In the genomic region with DNA sequence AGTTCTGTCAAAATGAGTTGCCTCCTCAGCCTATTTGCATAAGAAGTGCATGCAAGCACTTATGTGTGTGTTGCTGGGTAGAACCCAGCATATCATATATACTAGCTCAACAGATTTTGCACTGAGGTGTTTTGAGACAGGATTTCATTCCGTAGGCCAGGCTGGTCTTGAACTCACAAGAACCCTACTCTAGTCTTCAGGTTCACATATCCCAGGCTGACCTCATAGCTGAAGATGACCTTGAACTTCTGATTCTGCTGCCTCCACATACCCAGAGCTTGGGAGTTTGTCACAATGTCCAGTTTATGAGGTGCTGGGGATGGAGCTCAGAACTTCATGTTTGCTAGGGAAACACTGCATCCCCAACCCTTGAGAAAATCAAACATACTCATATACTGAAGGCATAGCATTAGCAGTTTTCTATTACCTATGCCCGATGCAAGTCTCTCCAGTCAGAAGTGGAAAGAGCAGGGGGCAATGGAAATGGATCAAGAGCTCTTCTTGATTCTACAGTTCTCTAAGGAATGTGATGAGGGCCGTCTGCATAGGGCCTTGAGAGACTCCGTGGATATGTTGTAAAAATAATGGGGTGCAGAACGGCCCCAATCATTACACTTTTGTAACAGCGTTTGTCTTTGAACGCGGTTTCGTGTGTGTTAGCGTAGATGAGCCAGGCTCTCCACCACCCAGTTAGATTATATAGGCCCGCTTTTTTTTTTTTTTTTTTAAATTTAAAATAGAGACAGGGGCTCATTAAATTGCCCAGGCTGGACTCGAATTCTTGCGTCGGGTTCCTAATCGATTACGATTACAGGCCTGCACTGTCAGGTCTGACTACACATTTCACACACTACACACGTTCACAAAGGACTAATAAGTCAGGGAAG, we compare ENCODE assay signal across 8 mouse cellular contexts. TPM values are rescaled to one million over a fixed set of nuclear protein-coding genes. Genes with fewer than 3 reads are reported as not detected.
DNase-seq lines count a peak whose midpoint lies in the region; ATAC-seq and TF ChIP-seq lines count a peak whose summit lies in the region.

No protein-coding gene starts in this region.

- no peaks in the 10 kb centered on the region for H3K9me3 ChIP-seq in megakaryocyte, embryonic 14.5 days
- no peaks in the 10 kb centered on the region for H3K9me3 ChIP-seq in embryonic facial prominence, embryonic 12.5 days
- no peaks in the 10 kb centered on the region for H3K9me3 ChIP-seq in intestine, postnatal 0 days (ENCODE audit: control insufficient read depth)
- H3K9me3 ChIP-seq in stomach, embryonic 14.5 days (ENCODE audit: control insufficient read depth, low read depth, low read length): no peaks in the 10 kb centered on the region

- H3K36me3 ChIP-seq in megakaryocyte, embryonic 14.5 days (replicated peaks; ENCODE audit: low read length): peaks cover 75% of the 10 kb centered on the region
- peaks cover 31% of the 10 kb centered on the region for H3K36me3 ChIP-seq in embryonic facial prominence, embryonic 12.5 days
- H3K36me3 ChIP-seq in intestine, postnatal 0 days (ENCODE audit: control insufficient read depth, insufficient read depth): peaks cover 29% of the 10 kb centered on the region
- H3K36me3 ChIP-seq in stomach, embryonic 14.5 days (ENCODE audit: control insufficient read depth, insufficient read depth, low read length): peaks cover 30% of the 10 kb centered on the region

- TF ChIP-seq CTCF in intestine, postnatal 0 days (IDR thresholded peaks at IDR 0.05; ENCODE audit: low read depth): no peak

- H3K4me2 ChIP-seq in embryonic facial prominence, embryonic 12.5 days (replicated peaks): peak overlapping the region; percentile 81
- peak overlapping the region; percentile 82 for H3K4me2 ChIP-seq in intestine, postnatal 0 days (replicated peaks; ENCODE audit: low read depth)
- H3K4me2 ChIP-seq in stomach, embryonic 14.5 days (replicated peaks; ENCODE audit: low read depth, low read length): peak overlapping the region; percentile 51

- no peaks in the 10 kb centered on the region for H3K27me3 ChIP-seq in megakaryocyte, embryonic 14.5 days (replicated peaks)
- H3K27me3 ChIP-seq in embryonic facial prominence, embryonic 12.5 days: no peaks in the 10 kb centered on the region
- no peaks in the 10 kb centered on the region for H3K27me3 ChIP-seq in intestine, postnatal 0 days (replicated peaks; ENCODE audit: control insufficient read depth, insufficient read depth, low read length)
- no peaks in the 10 kb centered on the region for H3K27me3 ChIP-seq in stomach, embryonic 14.5 days (ENCODE audit: control insufficient read depth, insufficient read depth, low read length)

- peak overlapping the region; percentile 95 for H3K27ac ChIP-seq in embryonic facial prominence, embryonic 12.5 days
- H3K27ac ChIP-seq in intestine, postnatal 0 days (ENCODE audit: low read depth, low read length): peak overlapping the region; percentile 95
- peak overlapping the region; percentile 92 for H3K27ac ChIP-seq in stomach, embryonic 14.5 days (ENCODE audit: low read length)

- 12% methylated on average over 17 of the region's 17 CpGs for WGBS in embryonic facial prominence, embryonic 12.5 days
- 12% methylated on average over 17 of the region's 17 CpGs for WGBS in intestine, postnatal 0 days
- WGBS in stomach, embryonic 14.5 days: 11% methylated on average over 17 of the region's 17 CpGs

- no peak for DNase-seq in right cerebral cortex, postnatal 14 days
- no peak for DNase-seq in thymus, postnatal 25 days
- DNase-seq in T-cell, adult 2 months (ENCODE audit: low spot score): no peak

- peak overlapping the region; percentile 97 for H3K4me3 ChIP-seq in megakaryocyte, embryonic 14.5 days (replicated peaks)
- H3K4me3 ChIP-seq in embryonic facial prominence, embryonic 12.5 days: peak overlapping the region; percentile 95
- H3K4me3 ChIP-seq in intestine, postnatal 0 days (ENCODE audit: low read depth, low read length): peak overlapping the region; percentile 83
- H3K4me3 ChIP-seq in stomach, embryonic 14.5 days (ENCODE audit: low read depth, low read length): peak overlapping the region; percentile 84

- peak overlapping the region; percentile 97 for H3K9ac ChIP-seq in embryonic facial prominence, embryonic 12.5 days
- H3K9ac ChIP-seq in intestine, postnatal 0 days (ENCODE audit: low read depth, low read length): peak overlapping the region; percentile 83
- H3K9ac ChIP-seq in stomach, embryonic 14.5 days (replicated peaks; ENCODE audit: low read depth, low read length): peak overlapping the region; percentile 52; the same call in 1 of the 2 replicates

- no peak for ATAC-seq in megakaryocyte, adult 5-6 weeks (ENCODE audit: poor library complexity, severe bottlenecking)
- no peak for ATAC-seq in embryonic facial prominence, embryonic 12.5 days (ENCODE audit: insufficient number of reproducible peaks, insufficient read depth, low FRiP score, low TSS enrichment)
- no peak for ATAC-seq in intestine, postnatal 0 days
- ATAC-seq in stomach, embryonic 14.5 days (ENCODE audit: insufficient number of reproducible peaks, insufficient read depth, low FRiP score, low read depth): no peak

- peaks cover 43% of the 10 kb centered on the region for H3K4me1 ChIP-seq in megakaryocyte, embryonic 14.5 days
- H3K4me1 ChIP-seq in embryonic facial prominence, embryonic 12.5 days: peaks cover 28% of the 10 kb centered on the region
- peaks cover 3% of the 10 kb centered on the region; the same call in 1 of the 2 replicates for H3K4me1 ChIP-seq in intestine, postnatal 0 days (replicated peaks; ENCODE audit: control insufficient read depth, insufficient read depth, low read length)
- H3K4me1 ChIP-seq in stomach, embryonic 14.5 days (ENCODE audit: control insufficient read depth, insufficient read depth, low read length): peaks cover 21% of the 10 kb centered on the region

RNA-seq across cellular contexts. Expression of a gene that starts 27.7 kb away (rescaled TPM):
- polyA plus RNA-seq in megakaryocyte, embryonic 14.5 days (2012; ENCODE audit: insufficient read depth, low replicate concordance): 11.2 and 11.9 TPM in 2 replicates
- 24.9 and 27.9 TPM in 2 replicates for total RNA-seq in megakaryocyte, adult 5-6 weeks (2015)
- 46.6 and 51.1 TPM in 2 replicates for total RNA-seq in megakaryocyte, adult 5-6 weeks (2017)
- polyA plus RNA-seq in embryonic facial prominence, embryonic 12.5 days (2016; fragmentation: Nextera tagmentation; extraction: Ambion mirVana): 4.5 and 5.9 TPM in 2 replicates
- polyA plus RNA-seq in intestine, postnatal 0 days (2015; fragmentation: Nextera tagmentation; extraction: Ambion mirVana): 6.0 and 6.3 TPM in 2 replicates
- polyA plus RNA-seq in stomach, embryonic 14.5 days (2014; fragmentation: Nextera tagmentation; extraction: Ambion mirVana): 12.0 and 12.8 TPM in 2 replicates

RNA-seq across cellular contexts. Expression of a gene that starts 46.3 kb away (rescaled TPM):
- 4.6 and 8.6 TPM in 2 replicates for polyA plus RNA-seq in megakaryocyte, embryonic 14.5 days (2012; ENCODE audit: insufficient read depth, low replicate concordance)
- total RNA-seq in megakaryocyte, adult 5-6 weeks (2015): 5.7 TPM in 2 replicates
- total RNA-seq in megakaryocyte, adult 5-6 weeks (2017): 3.6 and 5.7 TPM in 2 replicates
- 22.6 and 24.4 TPM in 2 replicates for polyA plus RNA-seq in embryonic facial prominence, embryonic 12.5 days (2016; fragmentation: Nextera tagmentation; extraction: Ambion mirVana)
- polyA plus RNA-seq in intestine, postnatal 0 days (2015; fragmentation: Nextera tagmentation; extraction: Ambion mirVana): 31.9 and 32.3 TPM in 2 replicates
- 9.0 and 10.1 TPM in 2 replicates for polyA plus RNA-seq in stomach, embryonic 14.5 days (2014; fragmentation: Nextera tagmentation; extraction: Ambion mirVana)

RNA-seq across cellular contexts. Expression of a gene that starts 46.5 kb away (rescaled TPM):
- 19.9 and 26.5 TPM in 2 replicates for polyA plus RNA-seq in megakaryocyte, embryonic 14.5 days (2012; ENCODE audit: insufficient read depth, low replicate concordance)
- 19.0 and 19.3 TPM in 2 replicates for total RNA-seq in megakaryocyte, adult 5-6 weeks (2015)
- total RNA-seq in megakaryocyte, adult 5-6 weeks (2017): 7.2 and 10.9 TPM in 2 replicates
- 59.4 and 62.3 TPM in 2 replicates for polyA plus RNA-seq in embryonic facial prominence, embryonic 12.5 days (2016; fragmentation: Nextera tagmentation; extraction: Ambion mirVana)
- 62.2 and 67.7 TPM in 2 replicates for polyA plus RNA-seq in intestine, postnatal 0 days (2015; fragmentation: Nextera tagmentation; extraction: Ambion mirVana)
- polyA plus RNA-seq in stomach, embryonic 14.5 days (2014; fragmentation: Nextera tagmentation; extraction: Ambion mirVana): 49.6 and 50.5 TPM in 2 replicates

RNA-seq across cellular contexts. Expression of a gene that starts 51.0 kb away (rescaled TPM):
- 1,084 and 1,175 TPM in 2 replicates for polyA plus RNA-seq in megakaryocyte, embryonic 14.5 days (2012; ENCODE audit: insufficient read depth, low replicate concordance)
- total RNA-seq in megakaryocyte, adult 5-6 weeks (2015): 1,447 and 1,627 TPM in 2 replicates
- total RNA-seq in megakaryocyte, adult 5-6 weeks (2017): 835 and 1,053 TPM in 2 replicates
- polyA plus RNA-seq in embryonic facial prominence, embryonic 12.5 days (2016; fragmentation: Nextera tagmentation; extraction: Ambion mirVana): 3,442 and 3,474 TPM in 2 replicates
- polyA plus RNA-seq in intestine, postnatal 0 days (2015; fragmentation: Nextera tagmentation; extraction: Ambion mirVana): 2,405 and 2,440 TPM in 2 replicates
- polyA plus RNA-seq in stomach, embryonic 14.5 days (2014; fragmentation: Nextera tagmentation; extraction: Ambion mirVana): 3,062 and 3,133 TPM in 2 replicates
